Comparison of ENCODE assay signal across 31 mouse cellular contexts in the genomic region with DNA sequence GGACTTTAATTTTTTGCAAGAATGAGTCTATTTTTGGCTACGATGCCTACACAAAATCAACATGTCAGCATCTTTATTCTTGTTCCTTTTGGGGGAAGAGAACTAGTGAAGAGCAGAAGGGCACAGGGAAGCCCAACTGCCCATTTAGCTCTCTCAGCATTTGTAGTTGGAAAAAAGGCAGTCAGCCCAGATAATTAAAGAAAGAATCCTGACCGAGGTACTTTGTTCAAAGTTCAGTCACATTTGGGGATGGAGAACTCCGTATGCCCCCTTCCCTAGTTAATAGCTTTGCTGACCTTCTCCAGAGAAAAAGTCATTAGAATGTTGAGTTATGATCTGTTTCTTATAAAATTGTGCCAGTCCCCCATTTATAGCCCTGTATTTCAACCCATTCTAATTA.
"Had no signal": no experiment of that assay in that cellular context is flagged by ENCODE, and none has a peak within 500 bp of the region (broad histone marks: within the 10 kb centered on the region; RNA-seq: fewer than 3 reads in every experiment).

No protein-coding gene starts in this region.

- H3K27me3 ChIP-seq: heart, embryonic 12.5 days; heart, embryonic 13.5 days; heart, embryonic 15.5 days; hindbrain, embryonic 12.5 days; hindbrain, embryonic 13.5 days; hindbrain, embryonic 15.5 days; intestine, embryonic 15.5 days had no signal

- H3K9ac ChIP-seq: heart, embryonic 12.5 days; heart, embryonic 13.5 days; heart, embryonic 15.5 days; hindbrain, embryonic 12.5 days; hindbrain, embryonic 13.5 days; hindbrain, embryonic 14.5 days; hindbrain, embryonic 15.5 days; intestine, embryonic 15.5 days had no signal

- H3K4me2 ChIP-seq: heart, embryonic 11.5 days; heart, embryonic 12.5 days; heart, embryonic 13.5 days; heart, embryonic 15.5 days; hindbrain, embryonic 12.5 days; hindbrain, embryonic 13.5 days; hindbrain, embryonic 14.5 days; hindbrain, embryonic 15.5 days; intestine, embryonic 15.5 days had no signal

- H3K9me3 ChIP-seq: heart, embryonic 10.5 days; heart, embryonic 12.5 days; heart, embryonic 13.5 days; heart, embryonic 15.5 days; hindbrain, embryonic 10.5 days; hindbrain, embryonic 12.5 days; hindbrain, embryonic 13.5 days; hindbrain, embryonic 15.5 days; intestine, embryonic 15.5 days had no signal

- H3K4me3 ChIP-seq: heart, adult 2 months; heart, embryonic 10.5 days; heart, embryonic 12.5 days; heart, embryonic 13.5 days; heart, embryonic 15.5 days; hindbrain, embryonic 10.5 days; hindbrain, embryonic 12.5 days; hindbrain, embryonic 13.5 days; hindbrain, embryonic 15.5 days; intestine, embryonic 15.5 days; layer of hippocampus, adult 2 months; left cerebral cortex, adult 2 months had no signal

- DNase-seq: heart, adult 2 months; heart, postnatal 10 days; heart, postnatal 14 days; heart, postnatal 36 days; heart, postnatal 4 days; kidney, adult 11 months; kidney, adult 18-20 months; kidney, postnatal 14 days; kidney, postnatal 25 days; kidney, postnatal 4 days; layer of hippocampus, adult 9-11 months; layer of hippocampus, postnatal 36 days had no signal

- H3K36me3 ChIP-seq: heart, embryonic 10.5 days; heart, embryonic 12.5 days; heart, embryonic 13.5 days; heart, embryonic 15.5 days; hindbrain, embryonic 10.5 days; hindbrain, embryonic 12.5 days; hindbrain, embryonic 13.5 days; hindbrain, embryonic 15.5 days; intestine, embryonic 15.5 days had no signal

- ATAC-seq: hindbrain, embryonic 16.5 days; hindbrain, postnatal 0 days; inflammation-experienced regulatory T-cells, adult 6 months; intestine, embryonic 15.5 days; intestine, embryonic 16.5 days; intestine, postnatal 0 days had no signal

- H3K4me1 ChIP-seq: heart, embryonic 10.5 days; heart, embryonic 13.5 days; heart, embryonic 15.5 days; hindbrain, embryonic 10.5 days; hindbrain, embryonic 12.5 days; hindbrain, embryonic 13.5 days; hindbrain, embryonic 15.5 days; intestine, embryonic 15.5 days had no signal

- H3K27ac ChIP-seq: heart, adult 2 months; heart, embryonic 10.5 days; heart, embryonic 13.5 days; heart, embryonic 15.5 days; hindbrain, embryonic 10.5 days; hindbrain, embryonic 12.5 days; hindbrain, embryonic 13.5 days; hindbrain, embryonic 14.5 days; hindbrain, embryonic 15.5 days; hindbrain, postnatal 0 days; intestine, embryonic 15.5 days; kidney, postnatal 0 days; layer of hippocampus, adult 2 months; left cerebral cortex, adult 2 months had no signal
